Mouse (Mus musculus) heart, adult 8-10 months (tissue): ENCODE results near the gene Ankrd39. TPM values are rescaled to one million over a fixed set of nuclear protein-coding genes. Genes with fewer than 3 reads are reported as not detected.
A peak's percentile ranks its signal among the peaks of the same experiment; 100 is the strongest.

ENCODE experiments used
- DNase-seq: peaks from one replicate; pipeline ENCODE4 v3.0.0; 2022; ENCODE audit warnings: low spot score
- microRNA-seq: library from miRNA; unstranded; fragments of <30 nt; microRNA quantifications from one replicate; pipeline ENCODE4 v1.2.0, GENCODE M21; 2022
- total RNA-seq, 4 experiments: library from RNA; stranded (reverse); gene quantifications; 2 replicates each; pipeline ENCODE4 v1.2.4; 2022

Ankrd39 gene
- total RNA-seq, 4 experiments from 2014 or later, result 5.4 to 8.2 (median 7.1) TPM

GRCm38 (mm10) chr1:36493299-36493698 is 53.9 kb downstream of the Ankrd39 start:
- no peak for DNase-seq

- DNase-seq, result peak; percentile 61
Observed at GRCm38 (mm10) chr1:36492416-36493139, 54.7 kb downstream of the Ankrd39 start.

GRCm38 (mm10) chr1:36489661-36490060 is 57.6 kb downstream of the Ankrd39 start:
- no peak for DNase-seq

Small RNA genes within 50 kb of the gene (microRNA-seq; reads per million reads assigned to microRNA genes)
- not detected for gene Gm47280

Other genes with a start within 250 kb of the Ankrd39 start
- gene Arid5a, start 239.7 kb downstream of the Ankrd39 start, total RNA-seq, result 10 to 100 TPM in 2 of 4 experiments, 1 to 10 TPM in 2; 4.7 to 16.6 (median 9.9) TPM
- 10 to 100 TPM; 46.9 to 76.4 (median 65.2) TPM for gene Kansl3, start 178.3 kb downstream of the Ankrd39 start, total RNA-seq
- not detected for gene Fer1l5, start 175.2 kb downstream of the Ankrd39 start, total RNA-seq
- gene Lman2l, start 102.2 kb downstream of the Ankrd39 start, total RNA-seq, result 10 to 100 TPM; 26.3 to 29.4 (median 27.8) TPM
- 1 to 10 TPM; 3.7 to 5.2 (median 4.7) TPM for gene Cnnm4, start 75.8 kb downstream of the Ankrd39 start, total RNA-seq
- gene Cnnm3, start 35.6 kb downstream of the Ankrd39 start, total RNA-seq, result 10 to 100 TPM in 3 of 4 experiments, 1 to 10 TPM in 1; 8.6 to 16.3 (median 11.7) TPM
- gene Ankrd23, start 10.6 kb downstream of the Ankrd39 start, total RNA-seq, result 100 to 1,000 TPM; 251 to 540 (median 405) TPM
- 100 to 1,000 TPM; 132 to 332 (median 244) TPM for gene Gm42417, start 8.0 kb downstream of the Ankrd39 start, total RNA-seq
- 10 to 100 TPM; 10.8 to 13.4 (median 11.2) TPM for gene Sema4c, start 10.9 kb upstream of the Ankrd39 start, total RNA-seq
- under 1 TPM in 2 of 4 experiments, not detected in 2; 0.44 to 0.62 TPM for gene Fam178b, start 135.7 kb upstream of the Ankrd39 start, total RNA-seq
- gene Cox5b, start 144.0 kb upstream of the Ankrd39 start, total RNA-seq, result 1,000 to 10,000 TPM; 1,794 to 2,512 (median 2,152) TPM
- gene 4933424G06Rik, start 162.7 kb upstream of the Ankrd39 start, total RNA-seq, result not detected
- 10 to 100 TPM; 84.9 to 97.9 (median 92.4) TPM for gene Actr1b, start 167.0 kb upstream of the Ankrd39 start, total RNA-seq
- under 1 TPM in 2 of 4 experiments, not detected in 2; 0.20 to 0.78 TPM for gene Zap70, start 214.4 kb upstream of the Ankrd39 start, total RNA-seq